Mouse (Mus musculus): ENCODE measurements around the gene Zrsr1. TPM values are rescaled to one million over a fixed set of nuclear protein-coding genes. Genes with fewer than 3 reads are reported as not detected.

Zrsr1 gene
- polyA plus RNA-seq, 1 experiment = 29.4 TPM

DNA sequence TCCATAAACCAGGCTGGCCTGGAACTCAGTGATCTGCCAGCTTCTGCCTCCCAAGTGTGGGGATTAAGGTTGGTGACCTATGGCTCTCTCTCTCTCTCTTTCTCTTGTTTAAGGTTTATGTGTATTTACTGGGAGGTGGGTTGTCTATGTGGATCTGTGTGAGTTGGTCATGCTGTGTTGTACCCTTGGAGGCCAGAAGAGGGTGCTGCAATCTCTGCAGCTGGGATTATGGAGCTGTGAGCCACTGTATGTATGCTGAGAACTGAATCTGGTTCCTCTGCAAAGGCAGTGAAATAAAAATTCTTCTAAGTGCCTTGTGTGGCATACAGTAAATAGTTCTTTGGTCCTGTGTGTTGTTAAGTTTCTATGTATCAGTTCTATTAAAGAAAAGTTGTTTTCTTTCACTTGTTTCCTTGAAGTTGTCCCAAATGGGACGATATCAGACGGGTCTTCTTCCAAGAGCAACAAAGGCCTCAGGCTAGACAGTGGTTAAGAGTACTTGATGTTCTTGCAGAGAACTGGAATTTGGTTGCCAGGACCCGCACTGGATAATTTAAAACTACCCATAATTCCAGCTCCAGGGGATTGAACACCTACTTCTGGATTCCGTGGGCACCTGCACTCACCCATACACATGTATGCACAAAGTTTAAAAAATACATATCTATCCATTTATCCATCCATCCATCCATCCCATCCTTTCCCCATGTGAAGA, 41.9 kb downstream of the Zrsr1 start:
- Histone ChIP-seq H3K4me3 (ENCODE audit: insufficient read depth, low read depth, low read length) (no peak overlapping the region), H3K27ac (replicated peaks; ENCODE audit: low read depth, low read length) (no peak overlapping the region), H3K4me1 (ENCODE audit: control insufficient read depth, insufficient read depth, insufficient read length, low read length) (no peaks in the 10 kb centered on the region)

DNA sequence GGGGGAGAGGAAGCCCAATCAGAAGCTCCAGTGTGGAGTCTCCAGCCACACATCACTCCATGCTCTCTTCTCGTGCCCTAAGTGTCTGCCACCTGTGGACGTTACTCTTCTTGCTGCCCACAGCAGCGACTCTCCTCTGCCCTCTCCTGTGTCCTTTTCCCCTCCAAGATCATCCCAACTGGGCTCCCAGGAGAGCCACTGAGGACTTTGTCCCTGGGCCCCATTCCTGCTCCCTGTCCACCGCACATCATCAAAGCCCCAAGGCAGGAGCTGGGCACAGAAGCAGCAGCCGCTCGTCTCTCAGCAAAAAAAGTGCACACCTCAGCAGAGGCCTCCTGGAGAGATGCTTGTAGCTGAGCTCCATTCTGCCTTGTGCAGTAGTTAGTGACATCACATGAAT, 43.2 kb downstream of the Zrsr1 start:
- Histone ChIP-seq H3K4me1 (ENCODE audit: control insufficient read depth, insufficient read depth, insufficient read length, low read length) (no peaks in the 10 kb centered on the region), H3K27ac (replicated peaks; ENCODE audit: low read depth, low read length) (no peak overlapping the region), H3K4me3 (ENCODE audit: insufficient read depth, low read depth, low read length) (no peak overlapping the region)

DNA sequence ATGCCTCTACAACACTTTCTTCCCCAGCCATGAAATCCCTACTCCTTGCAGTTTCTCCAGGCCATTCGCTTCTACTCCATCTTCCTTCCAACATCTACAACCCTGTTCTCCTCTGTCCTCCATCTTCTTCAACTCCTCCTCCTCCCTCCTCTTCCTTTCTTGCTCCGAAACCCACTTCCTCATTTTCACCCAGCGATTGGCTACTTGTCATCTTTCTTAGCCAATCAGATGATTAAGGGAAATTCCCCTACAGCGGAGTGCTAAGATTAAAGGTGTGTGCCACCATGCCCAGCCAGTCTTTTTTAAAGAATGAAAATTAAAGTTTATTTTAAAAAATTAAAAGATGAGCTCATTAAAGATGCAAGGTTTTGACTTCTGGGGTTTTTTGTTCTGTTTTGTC, 46.1 kb downstream of the Zrsr1 start:
- Histone ChIP-seq H3K4me3 (ENCODE audit: insufficient read depth, low read depth, low read length) (no peak overlapping the region), H3K4me1 (ENCODE audit: control insufficient read depth, insufficient read depth, insufficient read length, low read length) (no peaks in the 10 kb centered on the region), H3K27ac (replicated peaks; ENCODE audit: low read depth, low read length) (no peak overlapping the region)

DNA sequence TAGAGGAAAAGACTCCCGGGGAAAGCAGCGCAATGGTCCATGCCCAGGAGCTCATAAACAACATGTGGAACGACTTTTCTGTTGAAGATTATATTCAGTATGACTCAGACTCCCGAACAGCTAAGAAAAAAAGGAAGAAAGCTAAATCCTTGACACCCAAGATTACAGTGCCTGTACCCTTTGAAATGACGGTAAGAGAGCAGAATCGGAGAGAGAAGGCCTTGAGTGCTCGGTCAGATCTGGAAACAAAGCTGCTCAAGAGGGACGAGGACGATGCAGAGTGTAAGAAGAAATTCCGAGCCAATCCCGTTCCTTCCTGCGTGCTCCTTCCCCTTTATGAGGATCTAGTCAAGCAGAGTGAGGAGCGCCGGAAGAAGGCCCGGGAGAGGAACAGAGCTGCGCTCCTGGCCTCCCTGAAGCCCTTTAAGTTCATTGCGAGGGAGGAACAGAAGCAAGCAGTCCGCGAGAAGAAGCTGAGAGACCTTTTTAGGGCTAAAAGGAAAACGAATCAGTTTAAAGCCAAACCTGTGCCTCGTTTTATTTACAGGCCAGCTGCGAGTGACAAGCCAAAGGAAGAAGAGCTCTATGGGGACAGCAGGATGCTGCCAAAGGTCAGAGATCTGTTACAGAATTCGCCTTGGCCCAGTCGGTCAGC, 48.4 kb downstream of the Zrsr1 start:
- Histone ChIP-seq H3K27ac (replicated peaks; ENCODE audit: low read depth, low read length) (0 out of 2 replicates have a peak overlapping the region, but pooled peaks have one; percentile 8), H3K4me3 (ENCODE audit: insufficient read depth, low read depth, low read length) (peak overlapping the region; percentile 31; the same call in 1 of the 2 replicates), H3K4me1 (ENCODE audit: control insufficient read depth, insufficient read depth, insufficient read length, low read length) (no peaks in the 10 kb centered on the region)

DNA sequence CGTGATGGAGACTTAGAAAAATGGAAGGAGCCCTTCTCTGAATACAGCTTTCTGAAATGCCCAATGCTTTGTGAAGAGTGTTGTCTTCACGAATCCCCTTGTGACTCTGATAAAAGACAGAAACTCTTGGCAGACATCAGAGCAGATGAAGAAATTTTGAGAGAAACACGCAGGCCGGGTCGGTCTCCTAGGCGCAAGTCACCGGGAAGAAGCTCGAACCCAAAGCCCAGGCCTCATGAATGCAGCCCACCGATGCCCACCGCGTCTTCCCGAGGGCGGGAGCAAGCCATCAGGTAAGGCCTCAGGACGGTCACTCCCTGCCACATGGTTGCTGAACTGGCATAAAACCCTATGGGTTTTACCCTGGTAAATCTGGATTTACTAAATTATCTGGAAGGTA, 49.0 kb downstream of the Zrsr1 start:
- peak overlapping the region; percentile 31 for H3K4me3 ChIP-seq (ENCODE audit: insufficient read depth, low read depth, low read length)
- H3K27ac ChIP-seq (replicated peaks; ENCODE audit: low read depth, low read length) = no peak overlapping the region

DNA sequence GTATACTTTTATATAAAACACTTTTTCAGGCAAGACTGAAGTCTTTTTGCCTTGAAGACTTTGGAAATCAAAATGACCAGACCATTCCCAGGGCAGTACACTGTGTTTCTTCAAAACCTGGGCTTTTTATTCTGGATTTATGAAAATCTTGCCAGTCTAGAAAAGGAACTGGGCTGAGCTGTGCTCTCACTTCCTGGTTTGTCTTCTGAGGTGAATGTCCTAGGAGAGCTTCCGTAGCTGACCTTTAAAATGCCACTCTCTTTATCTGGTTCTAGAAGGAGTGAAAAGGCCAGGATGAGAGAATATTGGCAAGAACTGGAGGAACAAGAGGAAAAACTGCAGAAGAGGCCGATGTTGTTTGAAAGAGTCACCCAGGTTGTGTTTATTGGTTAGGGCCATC, 51.4 kb downstream of the Zrsr1 start:
- Histone ChIP-seq H3K4me1 (ENCODE audit: control insufficient read depth, insufficient read depth, insufficient read length, low read length) (no peaks in the 10 kb centered on the region), H3K27ac (replicated peaks; ENCODE audit: low read depth, low read length) (no peak overlapping the region)

More for the DNA sequence above, 49.0 kb downstream of the Zrsr1 start:
- no peaks in the 10 kb centered on the region for H3K4me1 ChIP-seq (ENCODE audit: control insufficient read depth, insufficient read depth, insufficient read length, low read length)

DNA sequence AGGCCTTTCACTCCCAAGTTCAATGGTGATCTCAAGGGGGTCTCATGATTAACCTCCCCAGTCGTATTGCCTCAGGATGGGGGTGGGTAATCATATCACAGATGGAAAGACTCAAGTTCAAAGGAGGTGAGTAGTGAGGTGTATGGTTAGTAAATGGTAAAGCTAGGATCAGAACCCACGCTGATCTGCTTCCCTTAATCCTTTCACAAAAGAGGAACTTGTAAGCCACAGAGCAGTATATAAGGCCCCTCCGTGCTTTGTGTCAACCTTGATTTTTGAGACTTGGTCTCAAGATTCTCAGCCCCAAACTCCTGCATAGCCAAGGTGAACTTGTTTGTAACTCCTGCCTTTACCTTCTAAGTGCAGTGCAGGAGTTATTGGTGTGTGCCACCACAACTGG, 52.4 kb downstream of the Zrsr1 start:
- H3K4me1 ChIP-seq (ENCODE audit: control insufficient read depth, insufficient read depth, insufficient read length, low read length) = no peaks in the 10 kb centered on the region
- no peak overlapping the region for H3K4me3 ChIP-seq (ENCODE audit: insufficient read depth, low read depth, low read length)
- no peak overlapping the region for H3K27ac ChIP-seq (replicated peaks; ENCODE audit: low read depth, low read length)

More for the DNA sequence above, 51.4 kb downstream of the Zrsr1 start:
- no peak overlapping the region for H3K4me3 ChIP-seq (ENCODE audit: insufficient read depth, low read depth, low read length)

Other genes starting within 250 kb of the Zrsr1 start
- gene B3gnt2, start 111.0 kb upstream of the Zrsr1 start, polyA plus RNA-seq (2012; ENCODE audit: insufficient read depth, insufficient read length, missing spikeins) = not detected in 2 replicates
- gene Gm28048, start 10.1 kb downstream of the Zrsr1 start, polyA plus RNA-seq (2012; ENCODE audit: insufficient read depth, insufficient read length, missing spikeins) = 5.4 and 5.8 TPM in 2 replicates
- 196 and 213 TPM in 2 replicates for gene Commd1, start 10.4 kb downstream of the Zrsr1 start, polyA plus RNA-seq (2012; ENCODE audit: insufficient read depth, insufficient read length, missing spikeins)
- 98.0 and 116 TPM in 2 replicates for gene Cct4, start 18.5 kb downstream of the Zrsr1 start, polyA plus RNA-seq (2012; ENCODE audit: insufficient read depth, insufficient read length, missing spikeins)
- 5.5 and 5.9 TPM in 2 replicates for gene Fam161a, start 35.5 kb downstream of the Zrsr1 start, polyA plus RNA-seq (2012; ENCODE audit: insufficient read depth, insufficient read length, missing spikeins)